Mouse (Mus musculus) megakaryocyte, embryonic 14.5 days (primary cell): Measurements from ENCODE around the gene 4933416C03Rik. TPM values are rescaled to one million over a fixed set of nuclear protein-coding genes. Genes with fewer than 3 reads are reported as not detected.

ENCODE experiments used
- H3K27me3 ChIP-seq: replicated peaks from 2 replicates; pipeline ENCODE3; 2012; ENCODE audit warnings: inconsistent platforms
- H3K36me3 ChIP-seq: replicated peaks from 2 replicates; pipeline ENCODE3; 2012; ENCODE audit warnings: low read length, inconsistent platforms, mixed read lengths
- H3K4me1 ChIP-seq: 2 replicates; pipeline ENCODE4 v1.6.1; 2012; ENCODE audit warnings: inconsistent platforms
- H3K4me3 ChIP-seq: replicated peaks from 2 replicates; pipeline ENCODE3; 2012; ENCODE audit warnings: moderate library complexity, mild to moderate bottlenecking, inconsistent platforms
- H3K9me3 ChIP-seq: 2 replicates; pipeline ENCODE4 v1.6.1; 2012; ENCODE audit warnings: inconsistent platforms
- FLI1 ChIP-seq: IDR thresholded peaks from 2 replicates; pipeline ENCODE4 v1.6.1; 2012; ENCODE audit warnings: low read length, inconsistent platforms, mixed read lengths
- GATA1 ChIP-seq: IDR thresholded peaks from 3 replicates; pipeline ENCODE4 v1.6.1; 2012; ENCODE audit warnings: mixed read lengths, low read length, inconsistent platforms, borderline replicate concordance
- polyA plus RNA-seq: library from polyadenylated mRNA; stranded (reverse); fragments of >175 nt; gene quantifications from 2 replicates; pipeline ENCODE4 v1.2.3, GENCODE M21; 2012; ENCODE audit warnings: low replicate concordance; ENCODE audit not compliant: insufficient read depth

Gene 4933416C03Rik
- polyA plus RNA-seq, 1 experiment: not detected

DNA sequence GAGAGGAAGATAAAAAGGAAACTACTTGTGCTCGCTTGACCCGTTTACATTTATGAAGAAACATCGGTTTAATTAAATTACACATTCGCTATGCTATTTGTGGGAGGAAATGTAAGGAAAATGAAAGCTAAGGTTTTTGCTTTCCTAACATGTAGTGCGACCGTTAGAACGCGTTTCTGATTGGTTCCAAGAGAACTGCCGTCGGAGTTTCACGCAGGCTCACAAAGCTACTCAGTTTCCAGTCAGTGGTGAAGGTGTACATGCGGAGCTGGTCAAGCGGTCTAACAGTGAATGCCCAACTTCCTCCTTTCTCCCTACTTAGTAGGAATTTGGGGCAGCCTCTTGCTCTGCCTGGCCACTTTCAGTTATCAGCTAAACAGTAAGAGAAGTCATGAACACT lies 17.3 kb downstream of the 4933416C03Rik start:
- TF ChIP-seq FLI1 (no peak), GATA1 (no peak)
- no peaks in the 10 kb centered on the region for H3K27me3 ChIP-seq
- H3K4me3 ChIP-seq: no peak overlapping the region
- no peaks in the 10 kb centered on the region for H3K4me1 ChIP-seq
- peaks cover 15% of the 10 kb centered on the region; the same call in 1 of the 2 replicates for H3K9me3 ChIP-seq
- H3K36me3 ChIP-seq: no peaks in the 10 kb centered on the region

DNA sequence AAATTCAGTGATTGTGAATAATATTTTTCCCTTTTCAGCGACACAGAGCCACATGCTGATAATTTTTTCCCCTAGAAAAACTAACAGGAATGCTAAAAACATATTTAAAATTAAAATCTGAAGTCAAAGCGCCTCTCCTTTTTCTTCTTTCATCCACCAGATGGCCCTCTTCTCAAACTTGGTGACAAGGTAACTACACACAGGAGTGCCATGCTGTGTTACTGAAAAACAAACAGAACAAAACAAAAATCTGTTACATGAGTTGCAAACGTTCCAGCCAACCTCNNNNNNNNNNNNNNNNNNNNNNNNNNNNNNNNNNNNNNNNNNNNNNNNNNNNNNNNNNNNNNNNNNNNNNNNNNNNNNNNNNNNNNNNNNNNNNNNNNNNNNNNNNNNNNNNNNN lies 29.8 kb downstream of the 4933416C03Rik start:
- no peak overlapping the region for H3K4me3 ChIP-seq
- H3K9me3 ChIP-seq: no peaks in the 10 kb centered on the region; the same call in 1 of the 2 replicates
- H3K4me1 ChIP-seq: no peaks in the 10 kb centered on the region
- H3K27me3 ChIP-seq: no peaks in the 10 kb centered on the region
- TF ChIP-seq GATA1 (no peak), FLI1 (no peak)
- no peaks in the 10 kb centered on the region for H3K36me3 ChIP-seq

DNA sequence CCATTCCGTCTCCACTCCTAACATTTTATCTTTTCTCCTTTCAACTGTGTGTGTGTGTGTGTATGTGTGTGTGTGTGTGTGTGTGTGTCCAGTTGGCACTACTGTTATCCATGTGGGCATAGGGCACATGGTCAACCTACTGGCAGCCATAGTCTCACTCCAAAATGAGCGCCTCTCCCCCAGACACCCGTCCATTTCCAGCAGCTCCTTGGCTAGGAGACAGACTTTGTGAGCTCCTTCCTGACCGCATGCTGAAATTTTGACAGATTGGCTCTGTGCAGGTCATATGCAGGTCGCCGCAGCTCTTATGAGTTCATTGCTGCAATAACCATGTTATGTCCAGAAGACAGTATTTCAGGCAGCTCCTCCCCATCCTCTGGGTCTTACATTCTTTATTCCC lies 32.9 kb downstream of the 4933416C03Rik start:
- H3K36me3 ChIP-seq: no peaks in the 10 kb centered on the region

DNA sequence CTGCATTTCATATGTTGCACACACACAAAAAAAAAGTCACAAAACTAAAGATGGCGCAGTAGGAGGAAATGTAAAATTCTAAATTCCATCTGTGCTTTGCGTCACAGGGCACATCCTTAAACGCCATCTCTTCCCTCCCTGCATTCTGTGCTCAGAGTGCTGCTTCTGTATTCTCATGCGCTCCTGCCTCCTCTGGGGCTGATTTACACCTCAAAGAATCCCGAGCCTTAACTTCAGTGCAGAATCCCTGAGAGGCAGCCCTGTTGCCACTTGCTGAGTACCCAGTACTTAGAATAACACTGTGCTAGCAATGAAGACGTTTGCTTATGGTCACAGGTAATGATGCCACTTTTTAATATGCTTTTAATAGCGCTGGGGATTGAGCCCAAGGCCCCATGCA lies 34.3 kb downstream of the 4933416C03Rik start:
- no peaks in the 10 kb centered on the region; the same call in 1 of the 2 replicates for H3K9me3 ChIP-seq
- H3K27me3 ChIP-seq: no peaks in the 10 kb centered on the region
- no peak overlapping the region for H3K4me3 ChIP-seq
- no peaks in the 10 kb centered on the region for H3K4me1 ChIP-seq
- TF ChIP-seq GATA1: no peak
- no peak for TF ChIP-seq FLI1
- H3K36me3 ChIP-seq: no peaks in the 10 kb centered on the region

More for the DNA sequence above, 32.9 kb downstream of the 4933416C03Rik start:
- H3K9me3 ChIP-seq: no peaks in the 10 kb centered on the region; the same call in 1 of the 2 replicates
- H3K4me3 ChIP-seq: no peak overlapping the region
- H3K27me3 ChIP-seq: no peaks in the 10 kb centered on the region
- H3K4me1 ChIP-seq: no peaks in the 10 kb centered on the region
- TF ChIP-seq GATA1 (no peak), FLI1 (no peak)

DNA sequence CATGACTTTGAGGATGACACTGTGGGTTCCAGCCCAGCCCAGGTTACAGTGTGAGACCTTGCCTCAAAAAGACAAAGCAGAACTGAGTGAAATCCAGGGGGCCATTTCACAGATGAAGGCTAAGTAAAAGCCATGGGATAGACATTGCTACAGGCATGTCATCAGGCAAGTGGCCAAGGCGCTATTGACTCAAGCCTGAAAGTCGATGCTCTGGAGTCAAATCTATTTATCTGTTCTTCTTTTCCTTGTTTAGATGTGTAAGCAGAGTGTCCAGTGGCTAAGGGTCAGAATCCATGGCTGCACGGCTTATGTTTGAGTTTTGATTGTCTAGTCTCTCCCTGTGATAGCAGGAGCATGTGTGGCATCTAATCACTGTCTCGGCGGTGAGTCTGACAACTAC lies 35.1 kb downstream of the 4933416C03Rik start:
- no peaks in the 10 kb centered on the region for H3K4me1 ChIP-seq
- no peaks in the 10 kb centered on the region; the same call in 1 of the 2 replicates for H3K9me3 ChIP-seq
- TF ChIP-seq FLI1 (no peak), GATA1 (no peak)
- no peaks in the 10 kb centered on the region for H3K27me3 ChIP-seq
- H3K36me3 ChIP-seq: no peaks in the 10 kb centered on the region
- H3K4me3 ChIP-seq: no peak overlapping the region

DNA sequence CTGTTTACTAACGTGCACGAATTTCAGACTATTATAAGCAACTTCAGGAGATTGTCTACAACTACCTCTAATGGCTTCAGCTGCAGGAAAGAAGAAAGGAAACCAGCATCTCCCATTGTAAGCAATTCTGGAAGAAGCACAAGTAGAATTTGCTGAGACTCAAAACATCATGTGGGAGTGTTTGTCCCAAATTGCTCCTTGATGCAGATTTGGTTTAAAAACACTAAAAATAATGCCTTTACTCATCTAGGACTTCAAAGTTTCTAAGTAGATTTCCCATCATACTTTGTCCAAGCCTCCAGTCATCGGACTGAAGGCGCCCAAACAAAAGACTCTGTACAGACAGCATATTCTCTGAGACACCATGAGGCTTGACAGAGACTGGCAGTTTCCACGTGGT lies 37.8 kb downstream of the 4933416C03Rik start:
- H3K9me3 ChIP-seq: no peaks in the 10 kb centered on the region; the same call in 1 of the 2 replicates
- H3K27me3 ChIP-seq: no peaks in the 10 kb centered on the region
- no peaks in the 10 kb centered on the region for H3K4me1 ChIP-seq
- H3K4me3 ChIP-seq: no peak overlapping the region
- no peaks in the 10 kb centered on the region for H3K36me3 ChIP-seq
- no peak for TF ChIP-seq GATA1
- no peak for TF ChIP-seq FLI1

Other genes starting within 250 kb of the 4933416C03Rik start
- not detected in 2 replicates for gene Ptprr, start 95.7 kb downstream of the 4933416C03Rik start, polyA plus RNA-seq
- gene Ptprb, start 161.6 kb upstream of the 4933416C03Rik start, polyA plus RNA-seq: not detected in 2 replicates